Mouse (Mus musculus): ENCODE measurements at regions not wholly inside any gene's neighbourhood (a gene's known extent, or its start where the extent isn't known, plus 50 kb on each side); places are given as distances from the start of the nearest gene placed in this dataset.
A peak's percentile ranks its signal among the peaks of the same experiment; 100 is the strongest.

DNA sequence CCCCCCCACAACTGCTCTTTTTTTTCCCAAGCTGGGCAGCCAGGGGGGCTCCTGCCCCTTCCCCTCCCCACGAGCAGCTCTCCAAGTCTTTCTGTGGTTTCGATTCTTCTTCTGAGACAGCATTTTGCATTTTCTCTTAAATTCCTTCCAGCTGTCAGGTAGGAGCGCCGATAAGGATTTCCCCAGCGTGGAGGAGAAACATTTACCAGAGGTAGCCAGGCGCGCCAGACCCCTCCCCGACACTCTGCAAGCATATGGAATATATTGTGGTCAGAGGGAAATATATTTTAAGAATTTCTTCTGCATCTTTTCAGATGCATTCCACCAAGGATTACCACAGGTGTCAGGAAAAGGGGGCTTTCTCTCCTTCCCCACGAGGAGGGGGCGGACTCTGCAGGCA, 111.9 kb downstream of the Tbx5 start:
- no peak for DNase-seq (ENCODE audit: low spot score)

- peak; percentile 13 for DNase-seq (ENCODE audit: low spot score)
Measured at GRCm38 (mm10) chr5:119948399-119948798, 115.9 kb downstream of the Tbx5 start.

DNA sequence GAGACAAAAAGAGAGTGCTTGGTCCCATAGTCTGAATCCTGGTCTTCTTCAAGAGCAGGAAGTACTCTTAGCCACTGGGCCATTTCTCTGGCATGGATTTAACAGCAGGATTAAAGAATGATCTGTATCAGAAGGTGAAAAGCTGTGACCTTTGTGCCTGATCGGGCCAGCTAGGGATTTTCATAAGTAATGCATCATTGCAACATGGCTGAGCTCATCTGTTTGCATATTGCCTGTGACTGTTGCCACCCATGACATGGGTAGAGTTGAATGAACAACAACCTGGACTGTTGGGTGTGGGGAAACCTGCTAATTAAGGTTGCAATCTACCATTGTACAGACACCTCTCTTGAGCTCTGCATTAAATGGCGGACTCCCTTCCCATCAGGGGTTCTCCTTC, 119.6 kb downstream of the Tbx5 start:
- no peak for DNase-seq (ENCODE audit: low spot score)

- no peak for DNase-seq (ENCODE audit: low spot score)
Measured at GRCm38 (mm10) chr5:119953189-119953588, 120.7 kb downstream of the Tbx5 start.

DNA sequence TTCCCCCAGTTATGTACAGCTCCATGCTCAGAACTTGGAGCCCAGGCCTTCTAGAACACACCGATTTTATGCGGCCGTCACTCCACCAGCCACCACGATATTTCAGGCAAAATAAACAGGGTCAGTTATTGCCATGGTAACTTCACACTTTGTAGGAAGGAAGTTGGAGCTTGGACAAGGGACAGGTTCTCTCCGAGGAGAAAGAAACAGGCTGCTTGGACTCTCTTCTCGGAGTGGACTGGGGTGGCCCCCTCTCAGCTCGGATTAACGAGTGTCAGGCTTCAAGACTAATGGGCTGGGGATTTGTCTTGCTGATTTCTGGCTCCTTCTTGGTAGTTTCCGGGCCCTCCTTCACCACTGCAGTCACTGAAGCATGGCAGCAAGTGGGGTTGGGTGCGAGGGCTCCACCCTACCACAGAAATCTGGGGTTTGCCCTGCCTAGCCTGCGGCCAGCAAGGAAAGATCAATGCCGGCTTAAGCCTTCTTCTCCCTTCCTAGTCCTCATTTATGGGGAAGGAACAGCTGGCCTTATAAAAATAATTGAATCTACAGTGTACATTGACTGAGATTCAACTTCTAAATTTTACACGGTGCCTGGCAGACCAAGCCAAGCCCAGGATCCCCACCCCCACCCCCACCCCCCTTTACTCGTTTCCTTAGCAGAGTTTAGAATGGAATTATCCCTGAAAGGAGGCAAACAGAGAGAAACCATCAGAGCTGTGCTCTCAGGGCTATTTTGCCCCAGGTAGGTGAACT, 121.5 kb downstream of the Tbx5 start:
- no peak for DNase-seq (ENCODE audit: low spot score)

DNA sequence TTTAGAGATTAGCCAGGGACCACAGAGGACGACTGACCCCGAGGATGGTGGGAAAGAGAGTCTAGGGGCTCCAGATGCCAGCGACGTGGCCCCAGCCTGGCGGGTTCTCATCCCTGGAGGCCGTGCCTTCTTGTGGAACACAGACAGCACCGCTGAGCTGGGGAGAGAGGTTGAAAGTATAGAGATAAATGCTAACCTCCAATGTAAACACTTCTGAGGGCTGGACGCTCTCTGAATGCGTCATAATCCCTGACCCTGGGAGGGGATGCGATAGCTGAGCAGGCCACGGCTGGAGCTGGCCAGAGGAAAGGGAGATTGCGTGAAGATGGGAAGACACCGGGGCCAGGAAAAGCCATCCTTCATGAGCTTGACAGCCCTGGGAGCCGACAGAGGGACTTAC, 126.5 kb downstream of the Tbx5 start:
- DNase-seq (ENCODE audit: low spot score), result no peak

GRCm38 (mm10) chr5:119964751-119965150, 132.3 kb downstream of the Tbx5 start:
- DNase-seq (ENCODE audit: low spot score), result no peak

DNA sequence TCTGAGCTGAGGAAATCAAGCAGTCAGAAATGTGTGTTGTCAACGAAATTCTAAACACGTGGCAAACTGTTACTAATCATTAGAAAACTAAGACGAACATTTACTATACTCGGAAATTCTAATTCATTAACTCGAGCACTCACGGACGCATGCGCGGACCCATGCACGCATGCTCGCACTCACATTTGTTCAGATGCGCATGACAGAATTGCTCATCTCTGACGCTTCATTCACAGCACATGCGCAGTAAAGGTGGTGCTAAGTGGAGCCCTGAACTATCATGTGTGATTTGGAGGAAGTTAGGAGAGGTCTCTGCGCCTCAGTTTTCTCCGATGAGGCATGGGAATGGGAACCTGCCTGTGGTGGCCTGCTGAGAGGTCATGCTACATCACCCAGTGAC, 138.8 kb downstream of the Tbx5 start:
- no peak for DNase-seq (ENCODE audit: low spot score)

DNA sequence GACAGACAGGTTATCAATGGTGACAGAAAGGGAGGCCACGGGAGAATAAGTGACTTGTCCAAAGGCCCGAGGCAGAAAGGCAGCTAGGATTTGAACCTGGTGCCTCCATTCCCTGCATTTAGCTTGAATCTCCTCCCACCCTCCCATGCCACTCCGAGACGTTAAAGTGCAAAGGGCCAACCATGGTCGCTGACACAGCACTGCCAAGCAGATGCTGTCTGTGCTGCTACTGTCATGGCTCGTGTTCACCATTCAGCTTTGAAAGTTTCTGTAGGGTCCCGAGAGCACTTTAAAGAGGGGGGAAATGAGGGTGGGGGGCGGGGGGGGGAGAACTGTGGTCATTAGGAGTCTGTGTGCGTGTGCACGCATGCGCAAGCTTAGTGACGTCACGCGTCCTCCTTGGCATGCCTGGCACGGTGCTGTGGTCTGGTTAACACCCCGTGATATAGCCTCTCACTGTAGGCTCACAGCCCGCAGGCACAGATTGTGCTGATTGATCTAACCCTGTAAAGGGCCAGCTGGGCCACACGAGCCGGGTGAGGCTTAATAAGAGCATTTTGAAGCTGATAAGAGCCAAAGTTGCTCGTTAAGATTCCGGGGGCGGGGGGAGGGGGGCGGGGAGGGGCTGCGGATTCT, 140.5 kb downstream of the Tbx5 start:
- no peak for DNase-seq (ENCODE audit: low spot score)

GRCm38 (mm10) chr5:119978096-119978715, 138.1 kb upstream of the Rbm19 start:
- DNase-seq (ENCODE audit: low spot score), result no peak

DNA sequence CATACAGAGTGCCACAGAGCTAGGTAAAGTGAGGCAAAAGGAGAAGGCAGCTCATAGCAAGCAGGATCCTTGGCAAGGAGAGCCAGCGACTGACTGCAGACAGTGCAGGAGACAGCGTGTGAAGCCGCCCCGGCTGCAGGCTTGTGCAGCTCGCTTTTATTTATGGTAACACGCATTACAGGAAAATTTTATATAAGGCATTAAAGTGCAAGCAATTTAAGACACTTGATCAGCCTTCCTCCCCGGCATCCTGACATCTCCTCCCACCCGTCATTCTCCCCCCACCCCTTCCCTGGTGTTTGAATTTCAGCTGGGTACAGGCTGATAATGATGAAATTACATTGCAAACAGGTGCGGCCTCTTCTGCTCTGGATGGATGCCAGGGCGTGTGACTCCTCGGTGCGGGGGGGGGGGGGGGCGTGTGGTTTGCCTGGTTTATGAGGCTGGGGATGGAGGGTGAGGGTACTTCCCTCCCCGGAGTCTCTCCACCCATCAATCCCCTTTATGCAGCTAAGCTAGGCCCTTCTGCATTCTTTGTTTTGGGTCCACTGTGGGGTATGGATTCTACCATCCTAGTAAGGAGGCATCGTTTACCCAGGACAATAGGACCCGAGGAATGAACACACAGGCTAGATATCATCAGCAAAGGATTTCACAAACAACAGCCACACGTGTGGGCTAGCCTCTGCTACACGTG, 135.0 kb upstream of the Rbm19 start:
- no peak for DNase-seq (ENCODE audit: low spot score)

- no peak for DNase-seq (ENCODE audit: low spot score)
Measured at GRCm38 (mm10) chr5:119984206-119984605, 132.1 kb upstream of the Rbm19 start.

DNA sequence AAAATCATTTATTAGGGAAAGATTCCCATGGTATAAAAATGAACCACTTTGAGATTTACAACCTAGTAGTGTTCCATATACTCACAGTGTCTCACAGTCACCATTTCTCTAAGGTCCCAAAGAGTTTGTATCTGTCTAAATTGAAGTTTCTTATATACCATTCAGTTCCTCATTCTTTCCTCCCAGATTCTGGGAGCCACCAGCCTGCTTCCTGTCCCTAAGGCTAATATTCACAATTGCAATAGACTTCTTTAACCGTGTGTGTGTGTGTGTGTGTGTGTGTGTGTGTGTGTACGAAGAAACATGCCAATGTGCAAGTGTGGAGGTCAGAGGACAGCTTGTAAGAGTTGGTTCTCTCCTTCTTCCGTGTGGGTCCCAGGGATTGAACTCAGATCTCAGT, 124.1 kb upstream of the Rbm19 start:
- DNase-seq (ENCODE audit: low spot score), result no peak

DNA sequence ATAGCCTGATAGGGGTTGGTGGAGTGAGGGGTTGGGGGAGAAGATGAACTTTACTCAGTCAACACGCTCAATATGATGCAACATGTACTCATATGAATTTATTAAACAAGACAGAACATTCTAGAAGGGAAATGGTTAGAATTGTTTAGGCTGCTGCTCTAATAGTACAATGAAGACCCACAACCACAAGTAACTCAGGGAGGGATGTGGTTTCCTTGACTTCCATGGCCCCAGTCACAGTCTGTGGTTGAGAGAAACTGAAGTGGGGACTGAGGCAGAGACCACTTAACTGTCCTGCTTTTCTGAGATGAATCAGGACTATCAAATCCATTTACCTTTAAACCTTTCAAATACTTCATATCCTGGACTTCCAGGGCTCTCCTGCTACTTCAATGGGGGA, 120.5 kb upstream of the Rbm19 start:
- no peak for DNase-seq (ENCODE audit: low spot score)

GRCm38 (mm10) chr5:120005696-120006469, 110.4 kb upstream of the Rbm19 start:
- no peak for DNase-seq (ENCODE audit: low spot score)

DNA sequence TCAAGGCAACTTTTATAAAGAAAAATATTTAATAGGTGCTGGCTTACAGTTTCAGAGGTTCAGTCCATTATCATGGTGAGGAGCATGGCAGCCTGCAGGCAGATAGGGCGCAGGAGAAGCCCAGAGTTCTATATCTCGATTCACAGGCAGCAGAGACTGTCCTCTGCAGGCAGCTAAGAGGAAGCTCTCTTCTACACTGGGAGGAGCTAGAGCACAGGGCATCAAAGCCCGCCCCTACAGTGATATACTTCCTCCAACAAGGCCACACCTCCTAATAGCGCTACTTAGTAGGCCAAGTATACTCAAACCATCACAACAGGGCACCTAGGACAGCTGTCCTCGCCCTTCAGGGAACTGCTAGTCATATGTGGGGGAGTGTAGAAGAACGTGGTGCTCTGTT, 108.5 kb upstream of the Rbm19 start:
- DNase-seq (ENCODE audit: low spot score), result no peak

GRCm38 (mm10) chr5:120008306-120008705, 108.0 kb upstream of the Rbm19 start:
- no peak for DNase-seq (ENCODE audit: low spot score)

GRCm38 (mm10) chr5:120015417-120015816, 100.8 kb upstream of the Rbm19 start:
- no peak for DNase-seq (ENCODE audit: low spot score)

DNA sequence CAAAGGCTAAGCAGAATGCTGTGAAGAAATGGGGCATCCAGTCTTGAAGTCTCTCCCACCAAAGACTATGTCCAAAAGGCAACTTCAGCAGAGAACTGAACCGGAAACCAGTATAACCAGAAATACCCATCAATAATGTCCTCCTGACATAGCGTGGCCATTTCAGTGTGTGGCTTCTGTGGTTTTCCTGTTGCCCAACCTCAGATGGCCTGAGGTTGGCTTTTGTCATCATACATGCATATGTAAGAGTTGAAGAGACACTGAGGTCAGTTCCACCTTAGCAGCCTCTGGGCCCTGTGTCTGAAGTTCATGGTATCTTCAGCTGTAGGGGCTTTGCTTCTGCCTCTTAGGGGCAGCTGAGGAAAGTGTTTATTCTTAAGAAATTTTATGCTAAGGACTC, 98.1 kb upstream of the Rbm19 start:
- no peak for DNase-seq (ENCODE audit: low spot score)

- DNase-seq (ENCODE audit: low spot score), result no peak
Measured at GRCm38 (mm10) chr5:120020748-120021147, 95.5 kb upstream of the Rbm19 start.

GRCm38 (mm10) chr5:120022276-120022675, 94.0 kb upstream of the Rbm19 start:
- DNase-seq (ENCODE audit: low spot score), result no peak

GRCm38 (mm10) chr5:120024071-120024470, 92.2 kb upstream of the Rbm19 start:
- no peak for DNase-seq (ENCODE audit: low spot score)
